Mouse (Mus musculus) embryonic stem cell, embryonic (primary cell): ENCODE measurements around the gene Tnr.

Experiments
- CTCF ChIA-PET, 4 experiments: fragments of 300-600 bp in 2 of 4; fragments of 350-600 bp in 2 of 4; sonication (Branson Sonifier 250); formaldehyde crosslinking; loops; one replicate each; lab custom pipeline; 2022; ENCODE audit warnings: inconsistent platforms in 2 of 4; lab: Charles Lee
- POLR2A ChIA-PET, 4 experiments: fragments of 300-600 bp in 2 of 4; fragments of 350-600 bp in 2 of 4; sonication (Branson Sonifier 250); formaldehyde crosslinking; loops; one replicate each; lab custom pipeline; 2022; ENCODE audit warnings: antibody characterized with exemption in 4 of 4, inconsistent platforms in 1 of 4; lab: Charles Lee

The Tnr gene

DNA sequence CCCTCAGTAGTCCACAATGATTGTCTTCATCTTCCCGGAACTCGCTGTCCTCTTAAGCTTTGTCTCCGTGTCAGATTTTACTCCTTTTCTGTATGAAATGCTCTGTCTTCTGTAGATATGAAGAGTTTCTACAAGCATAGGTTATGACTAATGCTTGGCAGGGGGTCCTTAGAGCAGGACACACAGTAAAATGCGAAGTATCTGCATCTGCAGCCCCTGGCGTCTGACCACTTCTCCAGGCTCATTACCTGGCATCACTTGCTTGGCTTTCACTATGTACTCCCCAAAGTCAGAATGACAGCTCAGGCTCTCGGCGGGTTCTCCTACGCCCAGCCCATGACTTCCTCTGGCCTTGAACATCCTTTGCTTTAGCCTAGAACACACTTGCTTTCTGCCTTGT lies 147.6 kb downstream of the Tnr start:
- POLR2A ChIA-PET = no interaction called here
- CTCF ChIA-PET = no interaction called here

DNA sequence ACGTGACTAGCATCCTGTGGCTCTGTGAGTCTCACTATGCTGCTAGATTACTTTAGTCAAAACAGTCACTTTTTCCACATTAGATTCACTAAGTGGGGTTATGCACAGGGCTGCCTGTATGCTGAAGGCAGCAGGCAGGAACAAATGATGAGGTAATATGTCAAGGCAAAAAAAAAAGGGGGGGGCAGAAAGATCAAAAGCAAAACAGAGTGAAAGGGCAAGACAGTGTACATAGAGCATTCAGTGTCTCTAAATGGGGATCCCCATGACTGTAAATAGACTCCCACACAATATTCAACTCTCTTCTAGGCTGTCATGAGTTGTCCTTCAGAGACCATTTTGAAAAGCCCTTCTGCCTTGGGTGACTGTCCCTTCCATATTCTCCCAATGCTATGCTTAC lies 150.7 kb downstream of the Tnr start:
- CTCF ChIA-PET = no interaction called here
- POLR2A ChIA-PET = no interaction called here

DNA sequence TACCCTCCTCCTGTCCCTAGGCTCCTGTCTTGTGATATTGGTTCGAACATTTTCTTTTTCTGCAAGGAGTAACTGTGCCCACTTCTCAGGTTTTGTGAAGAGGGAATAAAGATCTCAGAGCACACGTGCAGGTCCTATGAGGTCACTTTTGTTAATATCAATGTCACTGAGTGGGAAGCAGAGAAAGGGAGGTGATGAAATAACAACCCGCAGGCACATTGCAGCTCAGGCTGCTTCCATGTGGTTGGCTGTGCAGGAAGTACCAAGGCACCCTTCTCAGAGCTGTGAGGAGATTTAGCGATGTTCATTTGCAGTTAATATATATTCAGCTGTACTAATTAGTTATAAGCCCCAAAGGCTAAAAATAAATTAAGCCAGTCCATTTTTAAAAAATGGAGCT lies 151.9 kb downstream of the Tnr start:
- ChIA-PET POLR2A (no interaction called here), CTCF (no interaction called here)

DNA sequence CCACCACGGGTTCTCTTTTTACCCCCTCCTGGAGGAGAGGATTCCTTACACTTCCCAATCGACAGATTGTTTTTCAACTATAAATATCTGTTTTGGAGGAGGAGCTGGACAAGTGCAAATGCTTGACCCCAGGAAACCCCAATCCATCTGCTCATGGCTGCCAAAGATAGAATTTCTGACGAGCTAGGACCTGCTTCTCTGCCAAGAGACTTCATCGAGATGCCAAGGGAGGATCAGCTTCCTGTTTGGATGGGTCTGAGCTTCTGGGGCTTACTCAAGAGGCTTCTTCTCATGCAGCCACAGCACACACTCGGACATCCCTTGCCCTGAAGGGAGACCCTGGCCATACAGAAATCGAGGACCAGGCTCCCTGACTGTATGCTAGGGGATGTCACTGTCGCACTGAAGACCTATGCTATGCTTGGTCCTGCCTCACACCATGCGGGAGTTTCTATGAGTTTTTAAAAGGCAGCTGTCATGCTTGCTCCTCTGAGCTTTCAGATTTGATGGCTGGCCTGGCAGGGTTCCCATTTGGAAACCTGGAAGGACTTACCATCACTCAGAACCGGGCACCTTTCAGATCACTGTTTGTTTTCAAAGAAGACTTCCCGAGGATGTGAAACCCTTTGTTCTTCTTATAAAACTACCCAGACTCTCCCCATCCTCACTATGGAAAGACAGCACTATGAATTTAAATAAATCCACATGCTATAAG lies 154.8 kb downstream of the Tnr start:
- POLR2A ChIA-PET = no interaction called here
- CTCF ChIA-PET = no interaction called here

DNA sequence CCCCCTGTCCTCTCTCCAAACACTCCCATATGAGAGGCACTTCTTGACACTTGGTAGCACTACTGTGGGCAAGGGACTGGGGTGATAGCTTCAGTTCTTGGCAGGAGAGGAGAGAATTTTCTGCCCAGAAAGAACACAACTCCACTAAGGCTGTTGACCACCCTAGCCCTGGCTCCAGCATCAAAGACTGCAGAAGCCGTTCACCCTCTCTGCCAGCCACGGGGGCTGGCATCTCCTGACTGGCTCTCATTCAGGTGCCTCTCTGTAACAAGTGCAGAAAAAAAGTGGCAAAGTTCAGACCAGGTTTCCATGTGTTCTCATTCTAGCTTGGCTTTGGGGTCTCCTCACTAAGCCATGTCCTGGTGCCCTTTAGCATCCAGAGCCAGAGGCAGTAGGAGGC lies 157.7 kb downstream of the Tnr start:
- POLR2A ChIA-PET = no interaction called here
- CTCF ChIA-PET = no interaction called here

DNA sequence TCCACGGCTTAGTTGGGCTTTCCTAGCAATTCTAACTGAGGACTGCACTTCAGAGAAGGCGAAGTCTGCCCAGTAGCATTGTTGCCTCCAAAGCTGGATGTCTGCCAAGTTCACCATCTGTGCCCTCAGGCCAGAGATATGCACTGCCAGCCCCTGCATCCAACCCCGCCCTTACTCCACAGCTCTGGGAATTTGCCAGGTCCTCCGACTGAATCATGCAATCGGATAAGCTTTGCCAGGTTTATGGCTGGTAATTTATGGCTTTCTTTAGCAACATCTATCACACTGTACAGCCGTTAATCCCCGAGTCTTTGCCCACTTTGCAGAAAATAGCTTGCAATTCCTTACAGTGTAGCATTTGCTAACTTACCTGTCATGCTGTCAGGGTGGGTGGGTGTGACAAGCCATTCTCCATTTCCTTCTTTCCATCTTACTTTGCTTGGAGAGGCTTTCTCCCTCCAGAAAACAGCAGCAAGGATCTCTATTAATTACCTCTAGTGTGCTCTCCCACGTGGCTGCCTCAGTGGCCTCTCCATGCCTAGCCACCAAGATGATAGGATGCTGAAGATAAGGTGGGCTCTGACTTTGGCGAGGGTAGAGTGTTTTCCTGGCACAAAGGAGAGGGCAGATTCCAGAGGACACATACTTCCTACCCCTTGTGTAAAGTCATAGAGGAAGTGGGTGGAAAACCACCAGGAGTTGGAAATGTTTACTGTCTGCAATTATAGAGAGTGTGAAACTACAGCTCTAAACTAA lies 163.1 kb downstream of the Tnr start:
- ChIA-PET CTCF (no interaction called here), POLR2A (interaction anchor here in 2 of 4 experiments (0.5 to 0.6 kb wide), 2 partner anchors 25 to 94 kb away, joined by 3 read pairs; no protein-coding TSS in a partner anchor)

DNA sequence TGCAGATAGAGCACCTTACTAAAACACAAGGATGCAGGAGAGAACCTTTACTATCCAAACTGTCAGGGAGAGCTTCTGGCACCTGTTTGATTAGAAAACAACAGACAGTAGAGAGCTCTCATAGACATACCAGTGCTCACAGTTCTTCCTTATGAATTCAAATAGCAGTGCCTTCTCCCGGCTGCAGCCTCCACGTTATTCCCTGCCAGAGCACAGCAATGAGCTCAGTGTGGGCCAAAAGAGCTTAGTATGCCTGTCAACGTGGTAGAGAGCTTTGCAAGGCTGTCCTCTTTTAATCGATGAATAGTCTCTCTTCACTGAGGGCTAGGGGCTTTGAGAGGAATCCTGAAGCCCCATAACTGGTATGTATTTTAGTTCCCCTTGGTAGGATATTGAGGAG lies 173.1 kb downstream of the Tnr start:
- ChIA-PET POLR2A (no interaction called here), CTCF (interaction anchor here in 2 of 4 experiments (0.6 kb wide), 2 partner anchors 22 to 328 kb away, joined by 3 read pairs; no protein-coding TSS in a partner anchor)

DNA sequence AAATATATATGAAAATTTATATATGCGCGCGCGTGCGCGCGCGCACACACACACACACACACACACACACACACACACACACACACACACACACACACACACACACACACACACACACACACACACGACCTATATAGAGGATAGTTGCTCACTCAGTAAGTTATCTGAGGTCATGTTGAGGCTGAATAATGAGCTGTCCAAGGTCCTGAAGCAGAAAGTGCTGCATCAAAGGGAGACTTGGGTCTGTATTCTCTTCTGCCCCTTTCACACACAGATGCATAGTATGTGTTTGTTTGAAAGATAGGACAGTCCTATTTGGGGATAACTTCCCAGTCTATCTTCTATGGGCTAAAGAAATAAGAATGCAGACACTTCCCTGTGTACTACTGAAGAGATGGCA lies 178.5 kb downstream of the Tnr start:
- CTCF ChIA-PET = interaction anchor here in 2 of 4 experiments (0.6 to 1.2 kb wide), 2 partner anchors 10 to 211 kb away, joined by 3 read pairs; no protein-coding TSS in a partner anchor
- POLR2A ChIA-PET = interaction anchor here in 2 of 4 experiments (0.6 kb wide), 3 partner anchors 30 to 553 kb away, joined by 3 to 4 read pairs (median 3); no protein-coding TSS in a partner anchor

DNA sequence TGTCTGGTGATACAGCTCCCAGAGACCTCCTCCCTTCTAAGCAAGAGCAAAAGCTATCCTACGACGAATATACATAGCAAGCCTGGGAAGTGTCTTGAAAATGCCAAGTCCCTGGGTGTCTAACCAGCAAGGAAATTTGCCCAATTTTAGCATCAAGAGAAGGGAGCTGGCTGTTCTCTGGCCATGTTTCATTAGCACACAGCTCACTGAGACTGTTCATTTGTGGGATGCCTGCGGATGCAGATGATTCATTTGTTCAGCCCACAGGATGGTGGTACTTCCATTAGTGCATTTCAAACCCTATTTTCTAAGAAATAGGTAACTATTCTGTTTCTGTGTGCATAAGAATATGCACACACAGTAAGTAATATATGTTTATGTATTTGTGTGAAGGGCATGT lies 181.4 kb downstream of the Tnr start:
- CTCF ChIA-PET = no interaction called here
- POLR2A ChIA-PET = no interaction called here

DNA sequence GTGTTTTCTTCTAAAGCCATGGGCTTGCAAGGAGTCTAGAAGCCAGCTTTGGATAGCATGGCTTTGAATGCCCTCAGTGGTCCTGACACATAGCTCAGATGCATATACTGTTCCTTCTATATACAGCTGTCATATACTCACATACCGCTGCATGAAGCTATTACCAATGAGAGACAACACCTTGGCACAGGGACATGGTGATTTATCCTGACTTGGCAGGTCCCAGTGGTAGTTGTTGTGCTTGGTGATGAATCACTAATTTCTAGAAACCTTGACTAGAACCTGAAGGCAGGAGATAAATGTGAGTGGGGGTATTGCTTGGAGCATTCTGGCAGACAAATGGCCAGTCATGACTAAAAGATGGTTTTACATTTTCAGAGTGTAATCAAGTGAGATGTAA lies 192.7 kb downstream of the Tnr start:
- POLR2A ChIA-PET = no interaction called here
- CTCF ChIA-PET = no interaction called here

DNA sequence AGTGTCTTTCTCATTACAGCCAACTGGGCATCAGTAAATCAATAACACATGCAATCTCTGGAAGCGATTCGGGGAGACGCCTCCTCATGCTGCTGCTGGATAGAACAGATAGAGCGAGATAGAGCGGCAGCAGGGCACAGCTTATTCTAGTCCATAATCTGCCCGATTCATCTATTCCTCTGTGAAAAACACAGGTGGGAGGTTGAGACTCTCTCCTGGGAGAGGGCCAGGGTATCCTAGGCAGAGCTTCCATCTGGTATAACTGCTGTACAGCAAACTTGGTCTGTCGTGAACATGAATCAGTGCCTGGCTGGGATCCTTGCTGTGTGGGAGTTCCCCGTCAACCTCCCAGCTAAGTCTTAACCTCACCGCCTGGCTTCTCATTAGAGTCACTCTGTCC lies 193.4 kb downstream of the Tnr start:
- CTCF ChIA-PET = no interaction called here
- POLR2A ChIA-PET = no interaction called here

DNA sequence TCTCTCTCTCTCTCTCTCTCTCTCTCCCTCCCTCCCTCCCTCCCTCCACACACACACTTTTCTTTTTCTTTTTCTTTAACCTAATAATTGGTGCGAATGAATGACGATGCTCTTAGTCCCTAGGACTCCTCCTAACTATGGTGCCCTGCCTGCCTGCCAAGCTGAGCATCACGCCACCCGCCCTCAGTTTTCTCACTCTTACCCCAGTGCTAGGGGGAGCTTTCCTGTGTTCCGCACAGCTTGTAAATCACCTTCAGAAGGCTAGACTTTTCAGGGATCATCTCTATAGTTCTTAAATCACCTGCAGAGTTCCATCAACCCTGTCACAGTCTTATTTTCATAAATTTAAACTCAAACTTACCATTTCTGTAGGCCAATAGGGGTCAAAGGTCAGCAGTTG lies 200.2 kb downstream of the Tnr start:
- POLR2A ChIA-PET = interaction anchor here in 1 of 4 experiments (0.7 kb wide), 1 partner anchor 14 kb away, joined by 4 read pairs; no protein-coding TSS in a partner anchor
- CTCF ChIA-PET = no interaction called here

DNA sequence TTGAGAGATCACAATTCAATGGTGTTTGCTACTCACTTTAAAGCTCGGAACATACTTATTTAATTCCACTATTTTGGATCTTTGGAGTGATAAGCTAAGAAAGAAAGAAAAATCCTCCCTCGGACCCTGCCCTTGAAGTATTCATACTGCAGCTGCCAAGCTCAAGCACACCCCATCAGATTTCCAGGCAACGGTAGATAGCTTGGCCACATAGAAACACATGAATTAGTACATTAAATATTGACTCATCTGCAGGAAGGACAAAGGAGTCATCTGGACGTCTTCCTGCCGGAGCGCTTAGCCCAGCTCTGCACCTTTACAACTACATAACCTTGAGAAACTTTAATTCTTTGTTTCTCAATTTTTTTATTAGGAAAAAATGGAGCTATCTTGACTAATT lies 205.7 kb downstream of the Tnr start:
- ChIA-PET CTCF (interaction anchor here in 1 of 4 experiments (0.7 kb wide), 1 partner anchor 321 kb away, joined by 3 read pairs; no protein-coding TSS in a partner anchor), POLR2A (no interaction called here)

DNA sequence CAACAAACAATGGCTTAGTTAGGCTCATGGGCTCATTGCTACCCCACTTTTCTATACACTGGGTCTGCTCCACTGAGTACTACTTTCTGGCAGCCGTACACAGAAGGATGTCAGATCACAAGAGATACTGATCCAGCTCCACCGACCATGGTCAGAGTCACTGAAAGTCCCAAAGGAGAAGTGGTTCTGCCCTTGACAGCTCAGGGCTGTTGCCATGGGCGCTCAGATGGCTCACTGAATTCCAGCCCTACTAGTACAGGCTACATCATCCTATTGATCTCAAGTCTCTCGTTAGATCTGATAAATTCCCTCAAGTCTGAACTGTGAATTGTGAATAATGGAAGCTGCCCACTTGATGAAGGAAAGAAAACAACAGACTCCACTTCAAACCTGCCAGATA lies 207.3 kb downstream of the Tnr start:
- POLR2A ChIA-PET = interaction anchor here in 3 of 4 experiments (0.6 to 1.2 kb wide), 3 partner anchors 51 to 919 kb away, joined by 3 to 11 read pairs (median 4); no protein-coding TSS in a partner anchor
- CTCF ChIA-PET = interaction anchor here in 1 of 4 experiments (0.6 kb wide), 1 partner anchor 1310 kb away, joined by 3 read pairs; no protein-coding TSS in a partner anchor

DNA sequence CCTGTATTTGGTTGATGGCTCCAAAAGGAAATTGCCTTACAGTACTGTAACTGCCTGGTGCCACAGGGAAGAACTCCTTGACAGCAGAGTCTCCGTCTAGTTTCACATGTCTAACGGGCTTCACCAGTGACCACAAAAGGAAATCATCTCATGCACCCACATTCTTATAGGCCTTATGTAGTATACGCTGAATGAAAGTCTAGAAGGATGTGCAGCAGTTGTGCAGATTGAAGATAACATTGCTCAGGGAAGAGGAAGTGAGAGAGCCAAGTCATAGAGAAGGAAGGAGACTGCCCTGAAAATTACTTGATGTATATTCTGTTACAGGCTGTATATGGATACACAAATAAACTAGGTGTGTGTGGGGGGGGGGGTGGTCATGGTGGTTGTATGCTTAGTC lies 211.5 kb downstream of the Tnr start:
- CTCF ChIA-PET = no interaction called here
- POLR2A ChIA-PET = interaction anchor here in 1 of 4 experiments (0.6 kb wide), 1 partner anchor 325 kb away, joined by 3 read pairs; no protein-coding TSS in a partner anchor

DNA sequence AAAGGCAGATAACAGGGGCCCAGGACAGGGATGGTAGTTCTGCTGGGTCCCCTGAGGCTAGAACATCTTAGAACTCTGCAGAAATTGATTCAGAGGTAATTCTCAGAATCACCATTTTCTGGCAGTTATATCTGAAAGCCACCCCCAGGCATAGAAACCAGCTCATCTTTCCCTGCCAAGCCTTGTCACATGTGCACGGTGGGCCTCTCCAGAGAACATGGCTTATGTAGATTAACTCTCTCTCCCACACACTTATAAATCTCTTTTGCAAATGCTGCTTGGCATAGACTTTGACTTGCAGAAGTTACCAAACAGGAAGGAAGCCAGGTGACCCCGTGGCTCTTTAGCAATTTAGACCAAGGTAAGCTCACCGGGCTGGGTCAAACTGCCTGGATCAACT lies 215.9 kb downstream of the Tnr start:
- ChIA-PET CTCF (no interaction called here), POLR2A (interaction anchor here in 1 of 4 experiments (0.8 kb wide), 1 partner anchor 10 kb away, joined by 3 read pairs; no protein-coding TSS in a partner anchor)

DNA sequence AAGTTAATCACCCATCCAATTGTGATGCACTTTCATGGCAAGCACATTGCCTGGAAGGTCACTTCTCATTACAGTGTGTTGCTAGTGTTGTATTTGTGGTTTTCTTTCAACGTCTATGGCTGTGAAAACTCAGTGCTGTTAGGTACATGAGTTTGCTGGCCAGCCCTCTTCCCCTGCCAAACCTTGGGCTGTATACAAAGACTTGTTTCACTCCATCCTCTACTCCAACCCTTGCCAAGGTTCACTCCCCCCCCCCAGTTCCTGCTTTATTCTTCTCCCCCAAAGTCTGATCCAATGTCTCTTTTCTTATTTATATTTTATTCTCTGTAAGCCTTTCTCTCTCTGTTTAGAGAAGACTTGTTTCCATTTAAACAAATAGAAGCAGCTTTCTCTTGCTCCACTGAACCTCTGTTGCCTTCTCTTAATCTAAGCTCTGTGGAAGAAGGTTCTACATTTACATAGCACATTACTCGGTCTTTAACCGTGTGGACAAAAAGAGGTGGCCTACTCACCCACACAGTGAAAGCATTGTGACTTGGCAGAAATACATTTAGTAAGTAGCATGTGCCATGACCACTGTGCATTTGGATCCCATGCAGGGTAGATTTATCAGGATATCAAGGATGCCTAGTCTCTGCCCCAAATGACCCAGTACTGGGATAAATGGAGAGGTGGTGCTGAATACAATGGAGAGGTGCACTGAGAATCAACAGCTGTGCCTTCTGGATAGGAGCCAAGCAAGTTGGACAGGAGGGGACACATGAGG lies 217.9 kb downstream of the Tnr start:
- CTCF ChIA-PET = no interaction called here
- POLR2A ChIA-PET = interaction anchor here in 1 of 4 experiments (0.5 kb wide), 1 partner anchor 299 kb away, joined by 5 read pairs; no protein-coding TSS in a partner anchor

DNA sequence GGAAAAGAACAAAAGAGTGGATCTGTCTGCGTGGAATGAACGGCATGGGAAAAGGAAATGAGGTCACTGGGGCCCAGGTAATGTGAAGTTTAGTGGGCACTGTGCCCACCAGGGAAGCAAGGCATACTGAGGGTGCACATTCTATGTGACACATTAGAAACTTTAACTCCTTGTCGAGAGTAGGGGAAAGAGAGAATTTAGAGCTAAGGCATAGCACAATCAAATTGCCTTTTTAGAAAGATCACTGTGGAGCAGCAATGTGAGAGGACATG lies 218.4 kb downstream of the Tnr start:
- POLR2A ChIA-PET = no interaction called here
- CTCF ChIA-PET = no interaction called here

DNA sequence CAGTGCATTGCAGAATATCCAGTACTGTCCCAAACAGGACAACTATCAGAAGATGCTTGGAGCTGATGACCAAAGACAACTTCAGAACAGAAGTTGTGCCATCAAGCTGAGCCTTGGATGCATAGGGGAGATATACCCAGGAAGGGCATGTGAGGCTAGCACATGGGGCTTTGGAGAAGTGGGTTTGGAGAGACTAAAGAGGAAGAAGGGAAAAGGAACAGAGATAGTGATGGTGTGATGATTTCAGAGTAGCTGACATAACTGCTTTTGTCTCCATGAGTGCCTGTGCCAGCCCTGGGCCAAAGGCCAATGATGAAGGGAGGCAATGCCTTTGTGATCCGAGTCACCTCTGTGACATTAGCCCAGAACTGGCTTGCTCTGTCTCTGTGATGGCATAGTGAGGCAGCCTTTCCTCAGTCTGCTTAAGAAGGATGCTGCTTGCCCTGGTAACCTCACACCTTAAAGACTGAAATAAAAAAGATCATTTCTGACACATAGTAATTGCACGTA lies 220.2 kb downstream of the Tnr start:
- CTCF ChIA-PET = no interaction called here
- POLR2A ChIA-PET = no interaction called here
